Mouse (Mus musculus): ENCODE measurements around the gene Arrdc2. TPM values are rescaled to one million over a fixed set of nuclear protein-coding genes. Genes with fewer than 3 reads are reported as not detected.
"Not testable (repeated sequence)": the region's sequence is repeated elsewhere in the genome, so short reads cannot be mapped to it uniquely, and the experiment has no call there.

The Arrdc2 gene
- polyA plus RNA-seq, 1 experiment from 2014 or later, result 7.1 TPM

DNA sequence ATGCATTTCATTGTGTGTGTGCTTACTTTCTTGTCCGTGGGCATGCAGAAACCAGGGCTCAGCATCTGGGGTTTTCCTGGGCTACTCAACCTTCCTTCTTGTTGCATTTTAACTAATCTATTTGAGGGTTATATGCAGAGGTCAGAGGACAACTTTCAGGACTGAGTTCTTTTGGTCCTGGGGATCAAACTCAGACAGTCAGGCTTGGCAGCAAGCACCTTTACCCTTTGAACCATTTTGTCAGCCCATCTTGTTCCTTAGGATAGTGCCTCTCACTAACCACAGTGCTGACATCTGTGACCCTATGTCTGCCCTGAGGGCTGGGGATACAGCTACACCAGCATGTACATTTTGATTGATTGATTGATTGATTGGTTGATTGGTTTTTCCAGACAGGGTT, 11.7 kb downstream of the Arrdc2 start:
- H3K4me3 ChIP-seq (replicated peaks; ENCODE audit: low read depth, low read length), result no peak overlapping the region
- 85% methylated on average over 1 of the region's 1 CpGs for WGBS
- DNase-seq (no peak), ATAC-seq (ENCODE audit: low FRiP score, low TSS enrichment) (no peak)
- no peaks in the 10 kb centered on the region for H3K9me3 ChIP-seq (ENCODE audit: control insufficient read depth, low read length)
- no peak overlapping the region for H3K9ac ChIP-seq (replicated peaks; ENCODE audit: low read length)
- no peaks in the 10 kb centered on the region for H3K4me1 ChIP-seq (ENCODE audit: control insufficient read depth, insufficient read depth, low read length)
- no peaks in the 10 kb centered on the region for H3K27me3 ChIP-seq (ENCODE audit: control insufficient read depth, insufficient read depth, low read length)
- H3K36me3 ChIP-seq (ENCODE audit: control insufficient read depth, insufficient read depth, low read length), result no peaks in the 10 kb centered on the region
- H3K4me2 ChIP-seq (ENCODE audit: low read length), result no peak overlapping the region
- no peak overlapping the region for H3K27ac ChIP-seq (replicated peaks; ENCODE audit: low read depth, low read length)

DNA sequence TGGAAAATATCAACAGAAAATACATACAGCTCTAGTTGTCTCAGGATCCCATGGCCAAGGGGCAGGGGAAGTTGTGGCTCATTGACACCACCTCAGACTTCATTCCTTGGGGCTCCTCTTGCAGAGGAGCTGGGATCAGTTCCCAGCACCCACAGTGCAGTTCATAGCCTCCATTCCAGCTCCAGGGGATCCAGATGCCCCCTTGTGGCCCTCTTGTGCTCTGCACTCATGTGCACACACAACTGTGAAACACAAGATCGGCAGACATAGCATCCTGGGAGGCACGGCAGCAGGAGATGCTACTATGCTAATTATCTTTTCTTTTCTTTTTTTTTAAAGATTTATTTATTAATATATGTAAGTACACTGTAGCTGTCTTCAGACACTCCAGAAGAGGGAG, 12.5 kb downstream of the Arrdc2 start:
- no peak for DNase-seq
- Histone ChIP-seq H3K9me3 (ENCODE audit: control insufficient read depth, low read length) (no peaks in the 10 kb centered on the region), H3K27me3 (ENCODE audit: control insufficient read depth, insufficient read depth, low read length) (no peaks in the 10 kb centered on the region), H3K4me1 (ENCODE audit: control insufficient read depth, insufficient read depth, low read length) (no peaks in the 10 kb centered on the region), H3K36me3 (ENCODE audit: control insufficient read depth, insufficient read depth, low read length) (no peaks in the 10 kb centered on the region), H3K4me2 (ENCODE audit: low read length) (no peak overlapping the region), H3K9ac (replicated peaks; ENCODE audit: low read length) (no peak overlapping the region), H3K4me3 (replicated peaks; ENCODE audit: low read depth, low read length) (no peak overlapping the region), H3K27ac (replicated peaks; ENCODE audit: low read depth, low read length) (no peak overlapping the region)
- ATAC-seq (ENCODE audit: low FRiP score, low TSS enrichment), result no peak
- 91% methylated on average over 2 of the region's 2 CpGs for WGBS

GRCm38 (mm10) chr8:70825816-70826215, 13.7 kb downstream of the Arrdc2 start:
- Histone ChIP-seq H3K4me1 (ENCODE audit: control insufficient read depth, insufficient read depth, low read length) (no peaks in the 10 kb centered on the region), H3K9me3 (ENCODE audit: control insufficient read depth, low read length) (no peaks in the 10 kb centered on the region), H3K4me2 (ENCODE audit: low read length) (no peak overlapping the region), H3K27me3 (ENCODE audit: control insufficient read depth, insufficient read depth, low read length) (peaks cover 5% of the 10 kb centered on the region; the same call in 1 of the 2 replicates), H3K27ac (replicated peaks; ENCODE audit: low read depth, low read length) (no peak overlapping the region), H3K36me3 (ENCODE audit: control insufficient read depth, insufficient read depth, low read length) (no peaks in the 10 kb centered on the region), H3K9ac (replicated peaks; ENCODE audit: low read length) (no peak overlapping the region), H3K4me3 (replicated peaks; ENCODE audit: low read depth, low read length) (no peak overlapping the region)
- ATAC-seq (ENCODE audit: low FRiP score, low TSS enrichment), result no peak
- 80% methylated on average over 8 of the region's 8 CpGs for WGBS
- DNase-seq, result no peak

- Histone ChIP-seq H3K4me3 (replicated peaks; ENCODE audit: low read depth, low read length) (no peak overlapping the region), H3K9me3 (ENCODE audit: control insufficient read depth, low read length) (peaks cover 6% of the 10 kb centered on the region; the same call in 1 of the 2 replicates), H3K27ac (replicated peaks; ENCODE audit: low read depth, low read length) (no peak overlapping the region), H3K27me3 (ENCODE audit: control insufficient read depth, insufficient read depth, low read length) (peaks cover 16% of the 10 kb centered on the region; the same call in 1 of the 2 replicates), H3K4me2 (ENCODE audit: low read length) (no peak overlapping the region), H3K4me1 (ENCODE audit: control insufficient read depth, insufficient read depth, low read length) (no peaks in the 10 kb centered on the region), H3K9ac (replicated peaks; ENCODE audit: low read length) (no peak overlapping the region), H3K36me3 (ENCODE audit: control insufficient read depth, insufficient read depth, low read length) (no peaks in the 10 kb centered on the region)
- ATAC-seq (ENCODE audit: low FRiP score, low TSS enrichment) (no peak), DNase-seq (no peak)
- 86% methylated on average over 7 of the region's 7 CpGs for WGBS
Observed at GRCm38 (mm10) chr8:70823802-70824201, 15.7 kb downstream of the Arrdc2 start.

DNA sequence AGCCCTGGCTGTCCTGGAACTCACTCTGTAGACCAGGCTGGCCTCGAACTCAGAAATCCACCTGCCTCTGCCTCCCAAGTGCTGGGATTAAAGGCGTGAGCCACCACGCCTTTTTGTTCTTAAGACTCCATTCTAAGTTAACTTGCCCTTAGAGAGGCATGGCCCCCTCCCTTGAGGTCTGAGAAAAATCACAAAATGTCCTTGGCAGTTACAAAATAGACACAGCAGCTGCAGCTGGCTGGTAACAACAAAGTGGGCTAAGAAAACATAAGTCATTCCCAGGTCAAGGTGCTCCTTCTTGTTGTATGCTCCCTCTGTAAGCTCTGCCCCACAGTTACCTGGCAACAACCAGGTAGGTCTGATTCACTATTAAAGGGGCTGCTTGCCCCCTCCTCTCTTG, 16.9 kb downstream of the Arrdc2 start:
- not testable (repeated sequence) for H3K4me2 ChIP-seq (ENCODE audit: low read length); H3K9ac ChIP-seq (replicated peaks; ENCODE audit: low read length); H3K4me1 ChIP-seq (ENCODE audit: control insufficient read depth, insufficient read depth, low read length); H3K9me3 ChIP-seq (ENCODE audit: control insufficient read depth, low read length); H3K4me3 ChIP-seq (replicated peaks; ENCODE audit: low read depth, low read length); ATAC-seq (ENCODE audit: low FRiP score, low TSS enrichment); DNase-seq; H3K36me3 ChIP-seq (ENCODE audit: control insufficient read depth, insufficient read depth, low read length); H3K27ac ChIP-seq (replicated peaks; ENCODE audit: low read depth, low read length)
- WGBS, result 83% methylated on average over 3 of the region's 3 CpGs
- peaks cover 16% of the 10 kb centered on the region; the same call in 1 of the 2 replicates for H3K27me3 ChIP-seq (ENCODE audit: control insufficient read depth, insufficient read depth, low read length)

- peaks cover 20% of the 10 kb centered on the region; the same call in 1 of the 2 replicates for H3K27me3 ChIP-seq (ENCODE audit: control insufficient read depth, insufficient read depth, low read length)
- peaks cover 9% of the 10 kb centered on the region; the same call in 1 of the 2 replicates for H3K9me3 ChIP-seq (ENCODE audit: control insufficient read depth, low read length)
- DNase-seq (no peak), ATAC-seq (ENCODE audit: low FRiP score, low TSS enrichment) (no peak)
- no peak overlapping the region for H3K4me3 ChIP-seq (replicated peaks; ENCODE audit: low read depth, low read length)
- H3K4me2 ChIP-seq (ENCODE audit: low read length), result no peak overlapping the region
- H3K36me3 ChIP-seq (ENCODE audit: control insufficient read depth, insufficient read depth, low read length), result no peaks in the 10 kb centered on the region
- H3K9ac ChIP-seq (replicated peaks; ENCODE audit: low read length), result no peak overlapping the region
- H3K27ac ChIP-seq (replicated peaks; ENCODE audit: low read depth, low read length), result no peak overlapping the region
- 51% methylated on average over 11 of the region's 11 CpGs for WGBS
- no peaks in the 10 kb centered on the region for H3K4me1 ChIP-seq (ENCODE audit: control insufficient read depth, insufficient read depth, low read length)
Observed at GRCm38 (mm10) chr8:70821992-70822391, 17.5 kb downstream of the Arrdc2 start.

- DNase-seq (peak; percentile 87), ATAC-seq (ENCODE audit: low FRiP score, low TSS enrichment) (peak; percentile 60; the same call in 1 of the 2 replicates)
- no peaks in the 10 kb centered on the region for H3K36me3 ChIP-seq (ENCODE audit: control insufficient read depth, insufficient read depth, low read length)
- H3K9me3 ChIP-seq (ENCODE audit: control insufficient read depth, low read length), result peaks cover 9% of the 10 kb centered on the region; the same call in 1 of the 2 replicates
- no peak overlapping the region for H3K4me2 ChIP-seq (ENCODE audit: low read length)
- 15% methylated on average over 30 of the region's 30 CpGs for WGBS
- H3K4me1 ChIP-seq (ENCODE audit: control insufficient read depth, insufficient read depth, low read length), result no peaks in the 10 kb centered on the region
- peaks cover 25% of the 10 kb centered on the region; the same call in 1 of the 2 replicates for H3K27me3 ChIP-seq (ENCODE audit: control insufficient read depth, insufficient read depth, low read length)
- no peak overlapping the region for H3K9ac ChIP-seq (replicated peaks; ENCODE audit: low read length)
- H3K4me3 ChIP-seq (replicated peaks; ENCODE audit: low read depth, low read length), result no peak overlapping the region
- no peak overlapping the region for H3K27ac ChIP-seq (replicated peaks; ENCODE audit: low read depth, low read length)
Observed at GRCm38 (mm10) chr8:70821399-70821962, 18.0 kb downstream of the Arrdc2 start.

GRCm38 (mm10) chr8:70820101-70820935, 19.2 kb downstream of the Arrdc2 start:
- Histone ChIP-seq H3K27ac (replicated peaks; ENCODE audit: low read depth, low read length) (no peak overlapping the region), H3K4me1 (ENCODE audit: control insufficient read depth, insufficient read depth, low read length) (no peaks in the 10 kb centered on the region), H3K9ac (replicated peaks; ENCODE audit: low read length) (no peak overlapping the region), H3K4me2 (ENCODE audit: low read length) (no peak overlapping the region), H3K4me3 (replicated peaks; ENCODE audit: low read depth, low read length) (no peak overlapping the region), H3K9me3 (ENCODE audit: control insufficient read depth, low read length) (peaks cover 9% of the 10 kb centered on the region; the same call in 1 of the 2 replicates), H3K36me3 (ENCODE audit: control insufficient read depth, insufficient read depth, low read length) (no peaks in the 10 kb centered on the region), H3K27me3 (ENCODE audit: control insufficient read depth, insufficient read depth, low read length) (peaks cover 27% of the 10 kb centered on the region; the same call in 1 of the 2 replicates)
- DNase-seq, result no peak
- 4% methylated on average over 31 of the region's 31 CpGs for WGBS
- ATAC-seq (ENCODE audit: low FRiP score, low TSS enrichment), result peak; percentile 61; the same call in 1 of the 2 replicates
